Mouse (Mus musculus): Measurements from ENCODE around the gene Ttc39b.

Gene Ttc39b

DNA sequence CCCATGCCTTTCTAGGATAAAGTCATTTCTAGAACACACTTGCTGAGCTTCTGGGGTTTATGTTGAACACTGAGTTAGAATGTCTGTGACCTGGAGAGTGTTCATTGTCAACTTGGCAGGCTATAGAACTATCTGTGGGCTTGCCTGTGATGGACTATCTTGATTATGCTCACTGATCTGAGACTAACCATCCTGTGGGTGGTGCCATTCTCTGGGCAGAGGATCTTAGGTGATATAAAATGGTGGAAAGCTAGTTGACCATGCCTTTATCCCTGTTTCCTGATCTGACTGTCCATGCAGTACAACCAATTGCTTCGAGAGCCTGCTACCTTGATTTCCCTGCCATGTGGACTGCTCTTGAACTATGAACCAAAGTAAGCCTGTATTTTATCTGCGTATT is 146.6 kb downstream of the Ttc39b start:
- no peak for DNase-seq

DNA sequence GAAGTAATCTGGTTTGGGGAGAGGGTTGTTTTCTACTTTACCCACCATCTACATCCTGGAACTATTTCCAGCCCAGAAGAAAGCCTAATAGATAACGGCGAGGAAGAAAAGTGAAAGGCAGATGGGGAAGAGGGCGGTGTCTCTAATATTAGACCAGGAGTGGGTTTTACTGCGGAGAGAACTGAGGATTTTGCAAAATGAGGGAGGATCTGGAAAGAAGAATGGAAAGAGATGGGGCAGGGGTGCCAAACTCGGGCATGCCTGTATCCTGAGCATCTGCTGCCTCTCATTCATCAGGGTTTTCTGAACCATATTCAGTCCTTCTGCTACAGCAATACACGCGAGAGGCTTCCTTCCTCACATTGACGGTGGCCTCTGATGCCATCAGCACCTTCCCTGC is 149.1 kb downstream of the Ttc39b start:
- no peak for DNase-seq

DNA sequence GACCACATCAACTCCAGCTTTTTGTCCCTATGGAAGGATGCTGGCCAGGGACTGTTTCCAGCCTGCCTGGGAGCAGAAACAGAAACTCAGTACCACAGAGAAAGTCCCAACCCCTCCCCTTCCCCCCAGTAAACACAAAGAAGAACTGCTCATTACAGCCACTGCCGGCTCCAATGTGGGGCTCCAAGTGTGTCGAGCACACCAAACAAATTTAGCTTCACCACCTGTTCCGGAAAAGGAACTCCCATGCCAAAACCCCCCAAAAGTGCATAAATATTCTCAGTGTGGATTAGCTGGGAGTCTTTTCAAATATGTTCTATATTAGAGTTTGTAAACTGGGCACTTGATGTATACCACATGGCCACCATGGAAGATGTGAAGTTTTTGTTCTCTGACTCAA is 151.8 kb downstream of the Ttc39b start:
- DNase-seq, result no peak

DNA sequence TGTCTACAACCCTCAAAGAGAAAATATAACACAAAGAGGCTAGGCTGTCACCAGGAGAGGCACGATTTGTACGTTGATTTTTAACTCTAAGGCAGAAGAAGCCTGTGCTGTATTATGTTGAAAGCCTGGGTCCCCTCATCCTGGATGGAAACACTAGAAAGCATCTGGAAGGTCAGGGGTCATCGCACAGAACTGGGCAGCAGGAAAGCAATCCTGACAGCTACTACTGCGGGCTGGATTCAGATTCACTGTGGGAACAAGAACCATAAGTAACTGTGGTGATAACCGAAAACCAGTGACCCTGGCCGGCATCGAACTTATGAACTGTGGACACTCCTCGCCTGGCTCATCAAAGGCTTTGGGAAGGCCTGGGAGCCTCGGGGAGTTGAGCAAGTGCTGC is 153.3 kb downstream of the Ttc39b start:
- DNase-seq, result no peak

All from cerebellum, adult 8-10 months (tissue).